Mouse (Mus musculus) gastrocnemius, adult 18-20 months (tissue): ENCODE measurements around the gene Hsp90ab1. TPM values are rescaled to one million over a fixed set of nuclear protein-coding genes. Genes with fewer than 3 reads are reported as not detected.

Experiments used
- DNase-seq: peaks from one replicate; pipeline ENCODE4 v3.0.0; 2021; ENCODE audit warnings: low spot score
- total RNA-seq, 2 experiments: library from RNA; stranded (reverse); gene quantifications; 2 replicates each; pipeline ENCODE4 v1.2.3; 2021

The Hsp90ab1 gene
- total RNA-seq, 2 experiments from 2014 or later = 1,074 to 1,224 TPM

- peak; percentile 88 for DNase-seq
Observed at GRCm38 (mm10) chr17:45596631-45597396, 23.7 kb upstream of the Hsp90ab1 start.

GRCm38 (mm10) chr17:45595736-45596390 is 22.8 kb upstream of the Hsp90ab1 start:
- DNase-seq = no peak

GRCm38 (mm10) chr17:45594881-45595735 is 22.0 kb upstream of the Hsp90ab1 start:
- peak; percentile 80 for DNase-seq

GRCm38 (mm10) chr17:45594195-45594594 is 21.1 kb upstream of the Hsp90ab1 start:
- no peak for DNase-seq

GRCm38 (mm10) chr17:45593479-45593878 is 20.4 kb upstream of the Hsp90ab1 start:
- DNase-seq = no peak

GRCm38 (mm10) chr17:45592606-45593431 is 19.7 kb upstream of the Hsp90ab1 start:
- DNase-seq = peak; percentile 57

GRCm38 (mm10) chr17:45591701-45592605 is 18.9 kb upstream of the Hsp90ab1 start:
- peak; percentile 87 for DNase-seq

GRCm38 (mm10) chr17:45590410-45590809 is 17.3 kb upstream of the Hsp90ab1 start:
- DNase-seq = no peak

GRCm38 (mm10) chr17:45589844-45590243 is 16.8 kb upstream of the Hsp90ab1 start:
- DNase-seq = no peak

GRCm38 (mm10) chr17:45589236-45589635 is 16.2 kb upstream of the Hsp90ab1 start:
- no peak for DNase-seq

- DNase-seq = no peak
Observed at GRCm38 (mm10) chr17:45588370-45588769, 15.3 kb upstream of the Hsp90ab1 start.

GRCm38 (mm10) chr17:45586449-45586837 is 13.4 kb upstream of the Hsp90ab1 start:
- DNase-seq = no peak

GRCm38 (mm10) chr17:45585725-45586448 is 12.8 kb upstream of the Hsp90ab1 start:
- DNase-seq = no peak

- DNase-seq = peak; percentile 82
Observed at GRCm38 (mm10) chr17:45584939-45585678, 12.0 kb upstream of the Hsp90ab1 start.

- peak; percentile 88 for DNase-seq
Observed at GRCm38 (mm10) chr17:45584096-45584896, 11.2 kb upstream of the Hsp90ab1 start.

GRCm38 (mm10) chr17:45582715-45583355 is 9.8 kb upstream of the Hsp90ab1 start:
- no peak for DNase-seq

- DNase-seq = no peak
Observed at GRCm38 (mm10) chr17:45582188-45582587, 9.1 kb upstream of the Hsp90ab1 start.
